Comparison of ENCODE assay signal across 11 mouse cellular contexts in the genomic region with DNA sequence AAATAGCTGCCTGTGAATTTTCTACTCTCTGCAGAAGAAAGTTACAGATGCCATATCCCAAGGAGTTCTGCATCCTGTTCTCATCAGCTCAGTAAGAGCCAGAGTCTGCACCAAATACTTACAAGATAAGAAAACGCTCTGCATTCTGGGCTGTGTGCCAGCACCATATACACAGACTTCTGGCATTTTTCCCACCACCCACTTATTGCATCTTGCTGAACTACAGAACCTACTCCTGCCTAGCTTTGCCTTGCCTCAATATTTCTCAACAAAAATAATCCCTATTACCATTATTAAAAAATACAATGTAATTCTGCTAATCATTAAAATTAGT.
DNase-seq lines count a peak whose midpoint lies in the region; ATAC-seq lines count a peak whose summit lies in the region.
"Had no signal": no experiment of that assay in that cellular context is flagged by ENCODE, and none has a peak within 500 bp of the region (broad histone marks: within the 10 kb centered on the region; RNA-seq: fewer than 3 reads in every experiment).

No protein-coding gene starts in this region.

- H3K4me3 ChIP-seq in heart, embryonic 13.5 days, result no peak overlapping the region
- no peak overlapping the region for H3K4me3 ChIP-seq in heart, embryonic 10.5 days
- H3K4me3 ChIP-seq: erythroblast, embryonic 14.5 days; megakaryocyte, embryonic 14.5 days had no signal

- peaks cover 40% of the 10 kb centered on the region for H3K4me1 ChIP-seq in heart, embryonic 13.5 days
- no peaks in the 10 kb centered on the region for H3K4me1 ChIP-seq in heart, embryonic 10.5 days
- H3K4me1 ChIP-seq: megakaryocyte, embryonic 14.5 days had no signal

- H3K36me3 ChIP-seq in heart, embryonic 13.5 days, result no peaks in the 10 kb centered on the region
- no peaks in the 10 kb centered on the region for H3K36me3 ChIP-seq in heart, embryonic 10.5 days
- H3K36me3 ChIP-seq: G1E had no signal

- peak overlapping the region; percentile 69 for H3K27ac ChIP-seq in heart, embryonic 13.5 days (replicated peaks)
- H3K27ac ChIP-seq in heart, embryonic 10.5 days, result no peak overlapping the region

- no peaks in the 10 kb centered on the region for H3K27me3 ChIP-seq in heart, embryonic 13.5 days (replicated peaks)
- H3K27me3 ChIP-seq in heart, embryonic 10.5 days (ENCODE audit: insufficient read depth, poor library complexity, severe bottlenecking), result no peaks in the 10 kb centered on the region
- H3K27me3 ChIP-seq: megakaryocyte, embryonic 14.5 days had no signal

- H3K9me3 ChIP-seq in heart, embryonic 13.5 days, result no peaks in the 10 kb centered on the region
- H3K9me3 ChIP-seq in heart, embryonic 10.5 days, result no peaks in the 10 kb centered on the region
- H3K9me3 ChIP-seq: G1E; megakaryocyte, embryonic 14.5 days had no signal

- H3K4me2 ChIP-seq in heart, embryonic 13.5 days, result no peak overlapping the region

- DNase-seq in heart, embryonic 10.5 days (ENCODE audit: low spot score), result no peak
- peak; percentile 26 for DNase-seq in adipocyte (ENCODE audit: low spot score)
- DNase-seq in layer of hippocampus, adult 9-11 months, result peak; percentile 80
- peak; percentile 35 for DNase-seq in lung, postnatal 36 days
- no peak for DNase-seq in spleen, postnatal 36 days (ENCODE audit: low spot score in 2 of 2)
- DNase-seq in cerebellum, postnatal 36 days, result no peak

- WGBS in heart, embryonic 13.5 days, result 3% methylated on average over 1 of the region's 1 CpGs
- 16% methylated on average over 1 of the region's 1 CpGs for WGBS in heart, embryonic 10.5 days

- no peak overlapping the region for H3K9ac ChIP-seq in heart, embryonic 13.5 days

- ATAC-seq in heart, embryonic 13.5 days (ENCODE audit: extremely low read depth, insufficient number of reproducible peaks, low FRiP score, low TSS enrichment), result peak; percentile 66; the same call in 1 of the 2 replicates
- ATAC-seq in CD4-positive, CD25-positive, alpha-beta regulatory T cell, adult 4 months, result no peak

Comparison
In these comparisons a context has a peak if more than half of its experiments do, and no peak if none do; other contexts are left out.
1. DNase-seq: peak in adipocyte (single experiment), layer of hippocampus, adult 9-11 months (single experiment) and lung, postnatal 36 days (single experiment); none in heart, embryonic 10.5 days (single experiment), spleen, postnatal 36 days (0 of 2) and cerebellum, postnatal 36 days (0 of 2).